Mouse (Mus musculus) hindbrain, embryonic 10.5 days (tissue): ENCODE results near the gene Lce3c. TPM values are rescaled to one million over a fixed set of nuclear protein-coding genes. Genes with fewer than 3 reads are reported as not detected.

Experiments used
- polyA plus RNA-seq: library from polyadenylated mRNA; unstranded; fragments of >200 nt; fragmentation: Nextera tagmentation; extraction: Ambion mirVana; gene quantifications from 2 replicates; pipeline ENCODE4 v1.2.1, GENCODE M21; 2016

Gene Lce3c
- polyA plus RNA-seq, 1 experiment from 2014 or later: not detected

Other genes starting within 250 kb of the Lce3c start
- not detected in 2 replicates for gene Lce1e, start 235.4 kb upstream of the Lce3c start, polyA plus RNA-seq
- gene Lce1f, start 224.1 kb upstream of the Lce3c start, polyA plus RNA-seq: not detected in 2 replicates
- not detected in 2 replicates for gene Gm38119, start 205.4 kb upstream of the Lce3c start, polyA plus RNA-seq
- gene Lce1g, start 192.1 kb upstream of the Lce3c start, polyA plus RNA-seq: not detected in 2 replicates
- gene Lce1h, start 179.4 kb upstream of the Lce3c start, polyA plus RNA-seq: not detected in 2 replicates
- gene Lce1i, start 165.6 kb upstream of the Lce3c start, polyA plus RNA-seq: not detected in 2 replicates
- gene Lce1j, start 154.0 kb upstream of the Lce3c start, polyA plus RNA-seq: not detected in 2 replicates
- not detected in 2 replicates for gene Lce1k, start 136.6 kb upstream of the Lce3c start, polyA plus RNA-seq
- gene Kprp, start 117.2 kb upstream of the Lce3c start, polyA plus RNA-seq: not detected in 2 replicates
- not detected in 2 replicates for gene Lce1l, start 93.2 kb upstream of the Lce3c start, polyA plus RNA-seq
- gene 2310050C09Rik, start 74.3 kb upstream of the Lce3c start, polyA plus RNA-seq: not detected in 2 replicates
- not detected in 2 replicates for gene Lce3a, start 18.3 kb upstream of the Lce3c start, polyA plus RNA-seq
- not detected in 2 replicates for gene Lce3b, start 11.5 kb upstream of the Lce3c start, polyA plus RNA-seq
- not detected in 2 replicates for gene Lce3d, start 12.9 kb downstream of the Lce3c start, polyA plus RNA-seq
- gene Lce3e, start 22.6 kb downstream of the Lce3c start, polyA plus RNA-seq: not detected in 2 replicates
- gene Lce3f, start 47.7 kb downstream of the Lce3c start, polyA plus RNA-seq: not detected in 2 replicates
- gene Crct1, start 71.2 kb downstream of the Lce3c start, polyA plus RNA-seq: 0.24 and 0.60 TPM in 2 replicates
- not detected in 2 replicates for gene Lce1m, start 74.6 kb downstream of the Lce3c start, polyA plus RNA-seq
- not detected in 2 replicates for gene Gm4858, start 124.3 kb downstream of the Lce3c start, polyA plus RNA-seq
- gene Crnn, start 200.3 kb downstream of the Lce3c start, polyA plus RNA-seq: not detected in 2 replicates